Mouse (Mus musculus): ENCODE results near the gene Asap2.
A peak's percentile ranks its signal among the peaks of the same experiment; 100 is the strongest.

Gene Asap2

GRCm38 (mm10) chr12:21315923-21316868, 325.9 kb downstream of the Asap2 start, which contains the start of gene Iah1:
Gene Iah1 (plus strand): TSS chr12:21316389.
- peak; percentile 70 for DNase-seq (ENCODE audit: low spot score)

DNA sequence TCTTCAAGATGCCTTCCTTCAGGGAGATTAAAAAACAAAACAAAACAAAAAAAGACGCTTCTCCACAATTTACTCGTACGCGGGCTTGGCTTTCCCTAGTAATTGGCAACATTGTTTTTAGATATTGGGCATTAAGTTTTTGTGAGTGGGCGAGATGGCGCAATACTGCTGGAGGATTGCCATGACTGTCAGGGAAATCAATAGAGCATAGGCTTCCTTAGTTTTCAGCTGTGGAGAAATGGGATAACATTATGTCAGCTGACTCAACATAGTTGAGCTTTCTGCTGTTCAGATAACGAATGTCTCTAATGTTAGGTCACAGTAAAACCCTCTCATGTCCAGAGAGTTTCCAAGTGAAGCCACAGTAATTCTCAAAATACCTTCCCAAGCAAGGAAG, 326.6 kb downstream of the Asap2 start:
- DNase-seq (ENCODE audit: low spot score): peak; percentile 29

- DNase-seq (ENCODE audit: low spot score): peak; percentile 64
Observed at GRCm38 (mm10) chr12:21318143-21318895, 328.1 kb downstream of the Asap2 start.
